Mouse (Mus musculus): ENCODE measurements around the gene H1foo. TPM values are rescaled to one million over a fixed set of nuclear protein-coding genes. Genes with fewer than 3 reads are reported as not detected.

H1foo gene
- total and polyA plus RNA-seq, 2 experiments from 2014 or later: not detected

DNA sequence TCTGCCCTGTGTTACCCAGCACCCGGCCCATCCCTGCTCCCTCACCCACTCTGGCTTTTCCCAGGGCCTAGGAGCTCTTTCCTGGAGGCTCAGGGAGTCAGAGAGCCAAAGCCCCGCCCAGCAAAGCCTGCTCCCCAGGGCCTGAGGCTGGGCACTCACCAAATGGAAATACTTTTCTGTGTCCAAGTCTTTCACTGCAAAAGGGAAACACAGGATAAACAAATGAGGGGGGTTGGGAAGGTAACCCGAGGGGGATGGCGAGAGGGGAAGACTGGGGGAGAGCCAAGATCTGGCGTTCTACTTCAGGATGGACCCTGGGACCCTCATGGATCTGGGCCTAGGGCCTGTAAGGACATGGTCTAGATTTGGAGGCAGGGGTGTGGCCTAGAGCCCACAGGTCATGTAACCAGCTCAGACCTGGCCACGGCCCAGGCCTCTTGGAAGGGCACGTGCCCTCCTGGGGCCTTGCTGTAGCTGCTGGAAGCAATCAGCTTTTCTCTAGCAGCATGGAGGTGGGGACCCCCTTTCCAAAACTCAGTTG is 14.5 kb downstream of the H1foo start:
- Histone ChIP-seq H3K9ac (replicated peaks; ENCODE audit: low read depth, low read length) (peak overlapping the region; percentile 48), H3K36me3 (replicated peaks; ENCODE audit: control insufficient read depth, insufficient read depth, low read length) (peaks cover 55% of the 10 kb centered on the region), H3K4me3 (ENCODE audit: low read depth, low read length) (no peak overlapping the region), H3K4me1 (ENCODE audit: control insufficient read depth, insufficient read depth) (peaks cover 47% of the 10 kb centered on the region), H3K4me2 (ENCODE audit: low read depth, low read length) (no peak overlapping the region), H3K27me3 (ENCODE audit: control insufficient read depth, insufficient read depth, low read length) (no peaks in the 10 kb centered on the region), H3K9me3 (replicated peaks; ENCODE audit: control insufficient read depth, low read length) (no peaks in the 10 kb centered on the region), H3K27ac (ENCODE audit: low read depth) (peak overlapping the region; percentile 67)
- peak; percentile 61 for DNase-seq (ENCODE audit: low spot score)
- WGBS: 31% methylated on average over 7 of the region's 7 CpGs
- ATAC-seq (ENCODE audit: insufficient read depth, low read depth): peak; percentile 49
- TF ChIP-seq EP300 (IDR thresholded peaks at IDR 0.05; ENCODE audit: low read depth): peak; percentile 82; the same call in 1 of the 2 replicates
- no peak for TF ChIP-seq CTCF (IDR thresholded peaks at IDR 0.05; ENCODE audit: low read depth)

- Histone ChIP-seq H3K27ac (ENCODE audit: low read depth) (no peak overlapping the region), H3K4me3 (ENCODE audit: low read depth, low read length) (no peak overlapping the region), H3K9ac (replicated peaks; ENCODE audit: low read depth, low read length) (no peak overlapping the region), H3K4me2 (ENCODE audit: low read depth, low read length) (no peak overlapping the region), H3K36me3 (replicated peaks; ENCODE audit: control insufficient read depth, insufficient read depth, low read length) (peaks cover 55% of the 10 kb centered on the region), H3K9me3 (replicated peaks; ENCODE audit: control insufficient read depth, low read length) (no peaks in the 10 kb centered on the region), H3K27me3 (ENCODE audit: control insufficient read depth, insufficient read depth, low read length) (no peaks in the 10 kb centered on the region), H3K4me1 (ENCODE audit: control insufficient read depth, insufficient read depth) (peaks cover 40% of the 10 kb centered on the region)
- DNase-seq (ENCODE audit: low spot score) (no peak), ATAC-seq (ENCODE audit: insufficient read depth, low read depth) (no peak)
- TF ChIP-seq CTCF (IDR thresholded peaks at IDR 0.05; ENCODE audit: low read depth) (no peak), EP300 (IDR thresholded peaks at IDR 0.05; ENCODE audit: low read depth) (no peak)
- WGBS: 85% methylated on average over 19 of the region's 19 CpGs
Observed at GRCm38 (mm10) chr6:115960322-115960721, 15.6 kb downstream of the H1foo start.

DNA sequence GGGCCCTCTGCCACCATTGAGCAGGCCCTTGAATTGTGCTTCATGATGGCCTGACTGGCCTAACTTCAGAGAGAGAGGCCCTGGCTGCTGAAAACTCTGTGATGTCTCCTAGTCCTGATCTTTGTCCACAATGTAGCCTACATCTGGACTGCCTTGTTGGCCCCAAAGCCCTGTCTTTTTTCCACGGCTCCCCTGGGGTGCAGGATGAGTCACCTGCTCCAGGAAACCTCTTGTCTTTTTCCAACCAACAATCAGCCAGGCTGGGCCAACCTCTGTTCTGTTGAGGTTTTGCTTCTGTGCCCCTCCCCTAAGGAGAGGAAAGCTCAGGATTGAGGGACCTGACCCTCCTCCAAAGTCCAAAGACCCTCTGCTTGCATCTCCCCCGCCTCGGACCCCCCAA is 17.0 kb downstream of the H1foo start:
- no peak overlapping the region for H3K27ac ChIP-seq (ENCODE audit: low read depth)
- ATAC-seq (ENCODE audit: insufficient read depth, low read depth) (no peak), DNase-seq (ENCODE audit: low spot score) (no peak)
- no peaks in the 10 kb centered on the region for H3K27me3 ChIP-seq (ENCODE audit: control insufficient read depth, insufficient read depth, low read length)
- no peak overlapping the region for H3K4me2 ChIP-seq (ENCODE audit: low read depth, low read length)
- 79% methylated on average over 3 of the region's 3 CpGs for WGBS
- TF ChIP-seq EP300 (IDR thresholded peaks at IDR 0.05; ENCODE audit: low read depth) (no peak), CTCF (IDR thresholded peaks at IDR 0.05; ENCODE audit: low read depth) (no peak)
- H3K4me3 ChIP-seq (ENCODE audit: low read depth, low read length): no peak overlapping the region
- peaks cover 40% of the 10 kb centered on the region for H3K4me1 ChIP-seq (ENCODE audit: control insufficient read depth, insufficient read depth)
- no peak overlapping the region for H3K9ac ChIP-seq (replicated peaks; ENCODE audit: low read depth, low read length)
- H3K36me3 ChIP-seq (replicated peaks; ENCODE audit: control insufficient read depth, insufficient read depth, low read length): peaks cover 63% of the 10 kb centered on the region
- no peaks in the 10 kb centered on the region for H3K9me3 ChIP-seq (replicated peaks; ENCODE audit: control insufficient read depth, low read length)

GRCm38 (mm10) chr6:115962439-115963085 is 17.8 kb downstream of the H1foo start:
- Histone ChIP-seq H3K27me3 (ENCODE audit: control insufficient read depth, insufficient read depth, low read length) (no peaks in the 10 kb centered on the region), H3K9me3 (replicated peaks; ENCODE audit: control insufficient read depth, low read length) (no peaks in the 10 kb centered on the region), H3K36me3 (replicated peaks; ENCODE audit: control insufficient read depth, insufficient read depth, low read length) (peaks cover 70% of the 10 kb centered on the region), H3K9ac (replicated peaks; ENCODE audit: low read depth, low read length) (no peak overlapping the region), H3K4me1 (ENCODE audit: control insufficient read depth, insufficient read depth) (peaks cover 33% of the 10 kb centered on the region), H3K4me2 (ENCODE audit: low read depth, low read length) (peak overlapping the region; percentile 17; the same call in 1 of the 2 replicates), H3K27ac (ENCODE audit: low read depth) (peak overlapping the region; percentile 62), H3K4me3 (ENCODE audit: low read depth, low read length) (no peak overlapping the region)
- ATAC-seq (ENCODE audit: insufficient read depth, low read depth): peak; percentile 49
- DNase-seq (ENCODE audit: low spot score): peak; percentile 55
- WGBS: 38% methylated on average over 23 of the region's 23 CpGs
- TF ChIP-seq EP300 (IDR thresholded peaks at IDR 0.05; ENCODE audit: low read depth): no peak
- TF ChIP-seq CTCF (IDR thresholded peaks at IDR 0.05; ENCODE audit: low read depth): peak; percentile 58

GRCm38 (mm10) chr6:115963656-115964055 is 18.9 kb downstream of the H1foo start:
- Histone ChIP-seq H3K4me2 (ENCODE audit: low read depth, low read length) (no peak overlapping the region), H3K4me3 (ENCODE audit: low read depth, low read length) (no peak overlapping the region), H3K27ac (ENCODE audit: low read depth) (no peak overlapping the region), H3K27me3 (ENCODE audit: control insufficient read depth, insufficient read depth, low read length) (no peaks in the 10 kb centered on the region), H3K9me3 (replicated peaks; ENCODE audit: control insufficient read depth, low read length) (no peaks in the 10 kb centered on the region), H3K36me3 (replicated peaks; ENCODE audit: control insufficient read depth, insufficient read depth, low read length) (peaks cover 67% of the 10 kb centered on the region), H3K9ac (replicated peaks; ENCODE audit: low read depth, low read length) (no peak overlapping the region), H3K4me1 (ENCODE audit: control insufficient read depth, insufficient read depth) (peaks cover 23% of the 10 kb centered on the region)
- 65% methylated on average over 9 of the region's 9 CpGs for WGBS
- TF ChIP-seq EP300 (IDR thresholded peaks at IDR 0.05; ENCODE audit: low read depth) (no peak), CTCF (IDR thresholded peaks at IDR 0.05; ENCODE audit: low read depth) (no peak)
- no peak for ATAC-seq (ENCODE audit: insufficient read depth, low read depth)
- DNase-seq (ENCODE audit: low spot score): no peak

Data from heart, postnatal 0 days (tissue).